Comparison of ENCODE assay signal across 18 mouse cellular contexts in the genomic region with DNA sequence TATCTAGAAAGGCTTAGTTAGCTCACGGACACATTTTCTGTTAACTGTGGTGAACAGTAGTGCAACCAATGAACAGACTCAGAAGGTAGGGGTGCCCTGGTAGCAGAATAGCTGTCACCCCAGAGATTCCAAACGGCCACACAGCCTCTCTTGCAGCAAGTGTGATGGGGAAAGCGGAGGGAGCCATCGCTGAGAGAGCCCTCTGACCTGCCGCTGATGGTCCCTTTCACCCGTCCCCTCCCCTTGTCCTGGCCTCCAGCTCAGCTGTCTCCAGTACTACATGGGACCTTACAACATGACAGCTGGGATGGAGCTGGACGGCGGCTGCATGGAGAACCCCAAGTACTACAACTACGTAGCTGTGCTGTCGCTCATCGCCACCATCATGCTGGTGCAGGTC.
"Had no signal": no experiment of that assay in that cellular context is flagged by ENCODE, and none has a peak within 500 bp of the region (broad histone marks: within the 10 kb centered on the region; RNA-seq: fewer than 3 reads in every experiment).

No protein-coding gene starts in this region.

- DNase-seq: lung, embryonic 14.5 days; lung, postnatal 10 days; midbrain, embryonic 14.5 days; retina, postnatal 1 day; right cerebral cortex, adult 18-20 months; right cerebral cortex, postnatal 25 days; right cerebral cortex, postnatal 4 days; spleen, adult 18-20 months; thymus, adult 18-20 months; thymus, postnatal 14 days; thymus, postnatal 36 days had no signal

- H3K4me3 ChIP-seq: liver, embryonic 12.5 days; midbrain, embryonic 10.5 days; midbrain, embryonic 12.5 days; myocyte; neural tube, embryonic 13.5 days; neural tube, embryonic 15.5 days had no signal

- H3K9me3 ChIP-seq: liver, embryonic 12.5 days; midbrain, embryonic 10.5 days; midbrain, embryonic 12.5 days; neural tube, embryonic 13.5 days; neural tube, embryonic 15.5 days had no signal

- H3K4me1 ChIP-seq: liver, embryonic 12.5 days; midbrain, embryonic 10.5 days; midbrain, embryonic 12.5 days; neural tube, embryonic 13.5 days; neural tube, embryonic 15.5 days had no signal

- H3K27me3 ChIP-seq: liver, embryonic 12.5 days; midbrain, embryonic 12.5 days; neural tube, embryonic 13.5 days; neural tube, embryonic 15.5 days had no signal

- ATAC-seq: liver, embryonic 12.5 days; midbrain, embryonic 16.5 days had no signal
